Mouse (Mus musculus) stomach, embryonic 14.5 days (tissue): ENCODE results near the gene Git1. TPM values are rescaled to one million over a fixed set of nuclear protein-coding genes. Genes with fewer than 3 reads are reported as not detected.
A peak's percentile ranks its signal among the peaks of the same experiment; 100 is the strongest.

ENCODE experiments used
- ATAC-seq: fragments of 200-750 bp; cut with Nextera tagmentation; 2 replicates; pipeline ENCODE4 v1.8.0; 2017; ENCODE audit warnings: low read depth, moderate TSS enrichment; ENCODE audit not compliant: insufficient number of reproducible peaks, insufficient read depth, low FRiP score
- H3K27ac ChIP-seq: fragments of 300-500 bp; sonication (generic); 2 replicates; pipeline ENCODE4 v1.5.1; 2014; ENCODE audit warnings: mild to moderate bottlenecking, low read length, moderate library complexity, mixed read lengths
- H3K27me3 ChIP-seq: fragments of 300-500 bp; sonication (generic); 2 replicates; pipeline ENCODE4 v1.6.1; 2014; ENCODE audit warnings: low read length, control low read depth, mixed read lengths; ENCODE audit not compliant: control insufficient read depth, insufficient read depth
- H3K36me3 ChIP-seq: fragments of 300-500 bp; sonication (generic); 2 replicates; pipeline ENCODE4 v1.6.1; 2014; ENCODE audit warnings: mild to moderate bottlenecking, control low read depth, low read length, moderate library complexity, mixed read lengths; ENCODE audit not compliant: control insufficient read depth, insufficient read depth
- H3K4me1 ChIP-seq: fragments of 300-500 bp; sonication (generic); 2 replicates; pipeline ENCODE4 v1.6.1; 2014; ENCODE audit warnings: low read length, control low read depth, mixed read lengths; ENCODE audit not compliant: control insufficient read depth, insufficient read depth
- H3K4me2 ChIP-seq: fragments of 300-500 bp; sonication (generic); replicated peaks from 2 replicates; pipeline ENCODE4 v1.6.1; 2014; ENCODE audit warnings: low read depth, low read length, control low read depth
- H3K4me3 ChIP-seq: fragments of 300-500 bp; sonication (generic); 2 replicates; pipeline ENCODE4 v1.5.1; 2014; ENCODE audit warnings: low read depth, low read length, control low read depth
- H3K9ac ChIP-seq: fragments of 300-500 bp; sonication (generic); replicated peaks from 2 replicates; pipeline ENCODE4 v1.6.1; 2014; ENCODE audit warnings: low read depth, mild to moderate bottlenecking, control low read depth, low read length, moderate library complexity, mixed read lengths
- H3K9me3 ChIP-seq: fragments of 300-500 bp; sonication (generic); 2 replicates; pipeline ENCODE4 v1.6.1; 2016; ENCODE audit warnings: low read depth, low read length, control low read depth; ENCODE audit not compliant: control insufficient read depth
- WGBS: fragments of 180-500 bp; shearing (Covaris S2); extraction: QIAGEN DNeasy Blood & Tissue Kit; methylation state at CpG from one replicate; pipeline ENCODE4 v1.1.7; 2014; 5-methylcytosine and 5-hydroxymethylcytosine counted together
- polyA plus RNA-seq: library from polyadenylated mRNA; unstranded; fragments of >200 nt; fragmentation: Nextera tagmentation; extraction: Ambion mirVana; gene quantifications from 2 replicates; pipeline ENCODE4 v1.2.1, GENCODE M21; 2014

Git1 gene
- 15.1 and 18.1 TPM in 2 replicates for polyA plus RNA-seq

- Histone ChIP-seq H3K27me3 (no peaks in the 10 kb centered on the region), H3K27ac (peak within 1 kb of the TSS; percentile 96), H3K9ac (peak within 1 kb of the TSS; percentile 97), H3K9me3 (no peaks in the 10 kb centered on the region), H3K36me3 (no peaks in the 10 kb centered on the region), H3K4me1 (peaks cover 48% of the 10 kb centered on the region), H3K4me3 (peak within 1 kb of the TSS; percentile 62), H3K4me2 (peak within 1 kb of the TSS; percentile 79)
- no peak for ATAC-seq
- whole genome bisulfite sequencing: under 1% methylated on average over 53 of the region's 74 CpGs
Measured at GRCm38 (mm10) chr11:77493512-77494343, at the start of gene Git1. TSS of gene Git1 (plus strand) at chr11:77493562.

- no peaks in the 10 kb centered on the region; the same call in 1 of the 2 replicates for H3K4me1 ChIP-seq
- ATAC-seq: no peak
- WGBS: 59% methylated on average over 2 of the region's 2 CpGs
Measured at GRCm38 (mm10) chr11:77444939-77445338, 48.4 kb upstream of the Git1 start.

GRCm38 (mm10) chr11:77446628-77447041 is 46.7 kb upstream of the Git1 start:
- WGBS: 33% methylated on average over 6 of the region's 6 CpGs
- peak; percentile 37; the same call in 1 of the 2 replicates for ATAC-seq
- Histone ChIP-seq H3K27me3 (no peaks in the 10 kb centered on the region), H3K9ac (no peak overlapping the region), H3K4me3 (no peak overlapping the region), H3K4me1 (no peaks in the 10 kb centered on the region; the same call in 1 of the 2 replicates), H3K36me3 (peaks cover 3% of the 10 kb centered on the region; the same call in 1 of the 2 replicates), H3K4me2 (no peak overlapping the region), H3K9me3 (no peaks in the 10 kb centered on the region), H3K27ac (no peak overlapping the region)

More at GRCm38 (mm10) chr11:77444939-77445338, 48.4 kb upstream of the Git1 start:
- H3K27me3 ChIP-seq: no peaks in the 10 kb centered on the region
- peaks cover 3% of the 10 kb centered on the region; the same call in 1 of the 2 replicates for H3K36me3 ChIP-seq
- H3K4me2 ChIP-seq: no peak overlapping the region
- H3K4me3 ChIP-seq: no peak overlapping the region
- H3K27ac ChIP-seq: no peak overlapping the region
- H3K9ac ChIP-seq: no peak overlapping the region
- H3K9me3 ChIP-seq: no peaks in the 10 kb centered on the region

GRCm38 (mm10) chr11:77449224-77449623 is 44.1 kb upstream of the Git1 start:
- H3K4me3 ChIP-seq: no peak overlapping the region
- no peak for ATAC-seq
- no peaks in the 10 kb centered on the region for H3K9me3 ChIP-seq
- no peaks in the 10 kb centered on the region for H3K27me3 ChIP-seq
- H3K4me2 ChIP-seq: no peak overlapping the region
- H3K27ac ChIP-seq: no peak overlapping the region
- H3K4me1 ChIP-seq: no peaks in the 10 kb centered on the region
- H3K9ac ChIP-seq: no peak overlapping the region
- 91% methylated on average over 7 of the region's 7 CpGs for WGBS
- peaks cover 3% of the 10 kb centered on the region; the same call in 1 of the 2 replicates for H3K36me3 ChIP-seq

GRCm38 (mm10) chr11:77451670-77452069 is 41.7 kb upstream of the Git1 start:
- H3K36me3 ChIP-seq: peaks cover 3% of the 10 kb centered on the region; the same call in 1 of the 2 replicates
- no peak overlapping the region for H3K27ac ChIP-seq
- 95% methylated on average over 2 of the region's 2 CpGs for WGBS
- no peak overlapping the region for H3K4me2 ChIP-seq
- no peak overlapping the region for H3K4me3 ChIP-seq
- no peaks in the 10 kb centered on the region for H3K27me3 ChIP-seq
- ATAC-seq: no peak
- H3K9ac ChIP-seq: no peak overlapping the region
- H3K9me3 ChIP-seq: no peaks in the 10 kb centered on the region
- no peaks in the 10 kb centered on the region for H3K4me1 ChIP-seq

GRCm38 (mm10) chr11:77453388-77453787 is 40.0 kb upstream of the Git1 start:
- no peak for ATAC-seq
- H3K9me3 ChIP-seq: no peaks in the 10 kb centered on the region
- H3K36me3 ChIP-seq: peaks cover 3% of the 10 kb centered on the region; the same call in 1 of the 2 replicates
- H3K4me3 ChIP-seq: no peak overlapping the region
- H3K4me2 ChIP-seq: no peak overlapping the region
- no peaks in the 10 kb centered on the region for H3K4me1 ChIP-seq
- WGBS: 92% methylated on average over 2 of the region's 2 CpGs
- no peak overlapping the region for H3K27ac ChIP-seq
- H3K9ac ChIP-seq: no peak overlapping the region
- no peaks in the 10 kb centered on the region for H3K27me3 ChIP-seq

GRCm38 (mm10) chr11:77455770-77456510 is 37.4 kb upstream of the Git1 start:
- Histone ChIP-seq H3K4me1 (no peaks in the 10 kb centered on the region), H3K9me3 (no peaks in the 10 kb centered on the region), H3K9ac (no peak overlapping the region), H3K27me3 (no peaks in the 10 kb centered on the region), H3K27ac (no peak overlapping the region), H3K36me3 (no peaks in the 10 kb centered on the region; the same call in 1 of the 2 replicates), H3K4me2 (no peak overlapping the region), H3K4me3 (no peak overlapping the region)
- 86% methylated on average over 9 of the region's 9 CpGs for WGBS
- no peak for ATAC-seq

- H3K4me1 ChIP-seq: no peaks in the 10 kb centered on the region
- H3K27ac ChIP-seq: no peak overlapping the region
- no peaks in the 10 kb centered on the region for H3K9me3 ChIP-seq
- no peak overlapping the region for H3K4me3 ChIP-seq
- no peaks in the 10 kb centered on the region for H3K27me3 ChIP-seq
- H3K9ac ChIP-seq: no peak overlapping the region
- H3K36me3 ChIP-seq: no peaks in the 10 kb centered on the region; the same call in 1 of the 2 replicates
- H3K4me2 ChIP-seq: no peak overlapping the region
- no peak for ATAC-seq
- 54% methylated on average over 6 of the region's 6 CpGs for WGBS
Measured at GRCm38 (mm10) chr11:77456866-77457265, 36.5 kb upstream of the Git1 start.
